Mouse (Mus musculus) hindbrain, embryonic 14.5 days (tissue): Measurements from ENCODE around the gene Ppil2. TPM values are rescaled to one million over a fixed set of nuclear protein-coding genes. Genes with fewer than 3 reads are reported as not detected.

Source experiments
- ATAC-seq: fragments of 200-750 bp; cut with Nextera tagmentation; 2 replicates; pipeline ENCODE4 v1.8.0; 2017; ENCODE audit warnings: moderate number of reproducible peaks, mild to moderate bottlenecking, moderate TSS enrichment, moderate library complexity; ENCODE audit not compliant: low FRiP score
- DNase-seq: peaks from one replicate; pipeline ENCODE4 v3.0.0-alpha.2; 2015; ENCODE audit warnings: low spot score
- H3K27ac ChIP-seq: fragments of 300-500 bp; sonication (generic); 2 replicates; pipeline ENCODE4 v1.5.1; 2014; ENCODE audit warnings: mild to moderate bottlenecking, moderate library complexity
- H3K27me3 ChIP-seq: fragments of 300-500 bp; sonication (generic); 2 replicates; pipeline ENCODE4 v1.6.1; 2014; ENCODE audit warnings: mild to moderate bottlenecking, low read length, mixed read lengths; ENCODE audit not compliant: control insufficient read depth, insufficient read depth
- H3K36me3 ChIP-seq: fragments of 300-500 bp; sonication (generic); replicated peaks from 2 replicates; pipeline ENCODE4 v1.6.1; 2014; ENCODE audit not compliant: control insufficient read depth, insufficient read depth
- H3K4me1 ChIP-seq: fragments of 300-500 bp; sonication (generic); replicated peaks from 2 replicates; pipeline ENCODE4 v1.6.1; 2014; ENCODE audit warnings: antibody characterized with exemption, low read length, mixed read lengths; ENCODE audit not compliant: control insufficient read depth, insufficient read depth
- H3K4me2 ChIP-seq: fragments of 300-500 bp; sonication (generic); replicated peaks from 2 replicates; pipeline ENCODE4 v1.6.1; 2014; ENCODE audit warnings: mild to moderate bottlenecking, moderate library complexity
- H3K4me3 ChIP-seq: fragments of 300-500 bp; sonication (generic); replicated peaks from 2 replicates; pipeline ENCODE4 v1.5.1; 2014; ENCODE audit warnings: mild to moderate bottlenecking, low read length
- H3K9ac ChIP-seq: fragments of 300-500 bp; sonication (generic); 2 replicates; pipeline ENCODE4 v1.6.1; 2014
- H3K9me3 ChIP-seq: fragments of 300-500 bp; sonication (generic); 2 replicates; pipeline ENCODE4 v1.6.1; 2016; ENCODE audit warnings: low read length; ENCODE audit not compliant: control insufficient read depth
- WGBS: fragments of 180-500 bp; shearing (Covaris S2); extraction: QIAGEN DNeasy Blood & Tissue Kit; methylation state at CpG from one replicate; pipeline ENCODE4 v1.1.7; 2014; 5-methylcytosine and 5-hydroxymethylcytosine counted together
- microRNA counts: library from miRNA; unstranded; fragments of <30 nt; microRNA quantifications from one replicate; lab custom pipeline; 2016
- microRNA-seq: library from miRNA; unstranded; fragments of <30 nt; microRNA quantifications from one replicate; pipeline ENCODE4, GENCODE M21; 2016
- polyA plus RNA-seq: library from polyadenylated mRNA; unstranded; fragments of >200 nt; fragmentation: Nextera tagmentation; extraction: Ambion mirVana; gene quantifications from 2 replicates; pipeline ENCODE4 v1.2.1, GENCODE M21; 2014

Ppil2 gene
- polyA plus RNA-seq, 1 experiment from 2014 or later: 136 TPM

- DNase-seq (no peak), ATAC-seq (no peak)
- H3K27ac ChIP-seq: no peak overlapping the region
These were observed 57.2 kb downstream of the Ppil2 start for GRCm38 (mm10) chr16:17053903-17054302.

GRCm38 (mm10) chr16:17052087-17052486 lies 59.0 kb downstream of the Ppil2 start:
- H3K4me2 ChIP-seq: no peak overlapping the region
- H3K9me3 ChIP-seq: no peaks in the 10 kb centered on the region
- H3K27ac ChIP-seq: no peak overlapping the region
- ATAC-seq: no peak
- no peak for DNase-seq
- H3K36me3 ChIP-seq: peaks cover 17% of the 10 kb centered on the region
- 85% methylated on average over 7 of the region's 7 CpGs for WGBS
- no peaks in the 10 kb centered on the region for H3K27me3 ChIP-seq
- H3K4me1 ChIP-seq: peaks cover 5% of the 10 kb centered on the region; the same call in 1 of the 2 replicates
- no peak overlapping the region for H3K9ac ChIP-seq
- H3K4me3 ChIP-seq: no peak overlapping the region

More at GRCm38 (mm10) chr16:17053903-17054302, 57.2 kb downstream of the Ppil2 start:
- peaks cover 5% of the 10 kb centered on the region; the same call in 1 of the 2 replicates for H3K4me1 ChIP-seq
- no peaks in the 10 kb centered on the region for H3K9me3 ChIP-seq
- no peak overlapping the region for H3K4me3 ChIP-seq
- H3K9ac ChIP-seq: no peak overlapping the region
- H3K36me3 ChIP-seq: peaks cover 1% of the 10 kb centered on the region; the same call in 1 of the 2 replicates
- no peaks in the 10 kb centered on the region for H3K27me3 ChIP-seq
- 73% methylated on average over 3 of the region's 3 CpGs for WGBS
- H3K4me2 ChIP-seq: no peak overlapping the region

- H3K4me1 ChIP-seq: no peaks in the 10 kb centered on the region
- no peak overlapping the region for H3K4me2 ChIP-seq
- H3K4me3 ChIP-seq: no peak overlapping the region
- H3K9me3 ChIP-seq: no peaks in the 10 kb centered on the region
- peaks cover 33% of the 10 kb centered on the region for H3K36me3 ChIP-seq
- 100% methylated on average over 1 of the region's 1 CpGs for WGBS
- H3K9ac ChIP-seq: no peak overlapping the region
- no peak overlapping the region for H3K27ac ChIP-seq
- H3K27me3 ChIP-seq: no peaks in the 10 kb centered on the region
- DNase-seq (no peak), ATAC-seq (no peak)
These were observed 61.2 kb downstream of the Ppil2 start for GRCm38 (mm10) chr16:17049886-17050285.

GRCm38 (mm10) chr16:17045287-17045686 lies 65.8 kb downstream of the Ppil2 start:
- no peak overlapping the region for H3K27ac ChIP-seq
- no peak for ATAC-seq
- no peaks in the 10 kb centered on the region for H3K4me1 ChIP-seq
- 20% methylated on average over 3 of the region's 3 CpGs for WGBS
- H3K27me3 ChIP-seq: no peaks in the 10 kb centered on the region
- H3K9ac ChIP-seq: no peak overlapping the region
- no peak overlapping the region for H3K4me3 ChIP-seq
- no peaks in the 10 kb centered on the region for H3K9me3 ChIP-seq
- H3K36me3 ChIP-seq: peaks cover 76% of the 10 kb centered on the region
- no peak overlapping the region for H3K4me2 ChIP-seq
- no peak for DNase-seq

- H3K9ac ChIP-seq: no peak overlapping the region
- DNase-seq: no peak
- peaks cover 86% of the 10 kb centered on the region for H3K36me3 ChIP-seq
- H3K27me3 ChIP-seq: no peaks in the 10 kb centered on the region
- H3K9me3 ChIP-seq: no peaks in the 10 kb centered on the region
- WGBS: 85% methylated on average over 3 of the region's 3 CpGs
- ATAC-seq: no peak
- H3K4me3 ChIP-seq: no peak overlapping the region
- no peaks in the 10 kb centered on the region for H3K4me1 ChIP-seq
- no peak overlapping the region for H3K27ac ChIP-seq
- no peak overlapping the region for H3K4me2 ChIP-seq
These were observed 66.7 kb downstream of the Ppil2 start for GRCm38 (mm10) chr16:17044320-17044719.

- Histone ChIP-seq H3K9ac (no peak overlapping the region), H3K4me3 (no peak overlapping the region), H3K4me1 (no peaks in the 10 kb centered on the region), H3K36me3 (peaks cover 96% of the 10 kb centered on the region), H3K4me2 (no peak overlapping the region), H3K27ac (no peak overlapping the region), H3K27me3 (no peaks in the 10 kb centered on the region), H3K9me3 (no peaks in the 10 kb centered on the region)
- ATAC-seq (no peak), DNase-seq (no peak)
- 90% methylated on average over 1 of the region's 1 CpGs for WGBS
These were observed 69.6 kb downstream of the Ppil2 start for GRCm38 (mm10) chr16:17041417-17041816.

- Histone ChIP-seq H3K36me3 (peaks cover 96% of the 10 kb centered on the region), H3K4me2 (no peak overlapping the region), H3K9me3 (no peaks in the 10 kb centered on the region), H3K4me3 (no peak overlapping the region), H3K4me1 (no peaks in the 10 kb centered on the region), H3K27me3 (no peaks in the 10 kb centered on the region), H3K27ac (no peak overlapping the region), H3K9ac (no peak overlapping the region)
- ATAC-seq (no peak), DNase-seq (no peak)
- 95% methylated on average over 3 of the region's 3 CpGs for WGBS
These were observed 70.3 kb downstream of the Ppil2 start for GRCm38 (mm10) chr16:17040716-17041115.

MicroRNAs within 50 kb of the gene (microRNA counts, 519-probe panel; counts per million panel counts)
- microRNA mmu-miR-130b (lab: Ali Mortazavi, UCI): 5,802 counts per million, percentile 73 among the panel's probes with 10 or more counts
- microRNA mmu-miR-301b (lab: Ali Mortazavi, UCI): 4,076 counts per million, percentile 29 among the panel's probes with 10 or more counts

Small RNAs within 50 kb of the gene (microRNA-seq; reads per million reads assigned to microRNA genes)
- gene Mir130b (4,257 reads per million, percentile 90 among the genes with 10 or more reads in this experiment), gene Mir301b (158 reads per million, percentile 56 among the genes with 10 or more reads in this experiment)

Other genes starting within 250 kb of the Ppil2 start
- not detected in 2 replicates for gene Igll1, start 247.3 kb downstream of the Ppil2 start, polyA plus RNA-seq
- gene Top3b, start 240.5 kb downstream of the Ppil2 start, polyA plus RNA-seq: 63.5 and 77.7 TPM in 2 replicates
- 0.80 TPM in 1 of 2 replicates, not detected in the other for gene Vpreb1, start 240.4 kb downstream of the Ppil2 start, polyA plus RNA-seq
- gene Ppm1f, start 214.8 kb downstream of the Ppil2 start, polyA plus RNA-seq: 20.3 and 22.1 TPM in 2 replicates
- gene Mapk1, start 127.9 kb downstream of the Ppil2 start, polyA plus RNA-seq: 223 and 236 TPM in 2 replicates
- 118 and 124 TPM in 2 replicates for gene Ypel1, start 41.6 kb downstream of the Ppil2 start, polyA plus RNA-seq
- gene 2610318N02Rik, start 13.9 kb upstream of the Ppil2 start, polyA plus RNA-seq: 11.8 and 11.9 TPM in 2 replicates
- gene Sdf2l1, start 21.1 kb upstream of the Ppil2 start, polyA plus RNA-seq: 24.5 and 25.9 TPM in 2 replicates
- 47.5 and 49.2 TPM in 2 replicates for gene Ydjc, start 33.4 kb upstream of the Ppil2 start, polyA plus RNA-seq
- 3.6 and 3.7 TPM in 2 replicates for gene Ccdc116, start 36.0 kb upstream of the Ppil2 start, polyA plus RNA-seq
- gene Ube2l3, start 91.4 kb upstream of the Ppil2 start, polyA plus RNA-seq: 278 and 290 TPM in 2 replicates
- 2.0 and 2.2 TPM in 2 replicates for gene Rimbp3, start 97.3 kb upstream of the Ppil2 start, polyA plus RNA-seq
- 5.1 and 5.5 TPM in 2 replicates for gene Hic2, start 122.3 kb upstream of the Ppil2 start, polyA plus RNA-seq
- gene Tmem191c, start 164.8 kb upstream of the Ppil2 start, polyA plus RNA-seq: 36.6 and 45.7 TPM in 2 replicates
- 1.7 and 2.4 TPM in 2 replicates for gene Serpind1, start 220.1 kb upstream of the Ppil2 start, polyA plus RNA-seq